Mouse (Mus musculus): Measurements from ENCODE around the gene Gm17482. TPM values are rescaled to one million over a fixed set of nuclear protein-coding genes. Genes with fewer than 3 reads are reported as not detected.

Gene Gm17482
- polyA plus RNA-seq, 1 experiment, result not detected

- TF ChIP-seq POLR2A (IDR thresholded peaks at IDR 0.05; ENCODE audit: insufficient read depth, low read depth, low read length), result no peak
- no peak for TF ChIP-seq CTCF (IDR thresholded peaks at IDR 0.05; ENCODE audit: insufficient read depth, low read depth, low read length)
- H3K4me1 ChIP-seq (ENCODE audit: control insufficient read depth, insufficient read depth, low read length), result peaks cover 30% of the 10 kb centered on the region
- WGBS, result 41% methylated on average over 8 of the region's 8 CpGs
- peak overlapping the region; percentile 31 for H3K27ac ChIP-seq (ENCODE audit: insufficient read depth, low read depth, low read length)
- H3K4me3 ChIP-seq (ENCODE audit: insufficient read depth, low read depth, low read length), result no peak overlapping the region
These were observed 50.9 kb downstream of the Gm17482 start for GRCm38 (mm10) chr6:115278086-115278485.

- Histone ChIP-seq H3K4me1 (ENCODE audit: control insufficient read depth, insufficient read depth, low read length) (peaks cover 19% of the 10 kb centered on the region), H3K4me3 (ENCODE audit: insufficient read depth, low read depth, low read length) (no peak overlapping the region), H3K27ac (ENCODE audit: insufficient read depth, low read depth, low read length) (no peak overlapping the region)
- TF ChIP-seq CTCF (IDR thresholded peaks at IDR 0.05; ENCODE audit: insufficient read depth, low read depth, low read length), result no peak
- TF ChIP-seq POLR2A (IDR thresholded peaks at IDR 0.05; ENCODE audit: insufficient read depth, low read depth, low read length), result no peak
- WGBS, result 87% methylated on average over 2 of the region's 2 CpGs
These were observed 52.5 kb downstream of the Gm17482 start for GRCm38 (mm10) chr6:115279639-115280038.

GRCm38 (mm10) chr6:115284153-115284552, 57.0 kb downstream of the Gm17482 start:
- 0 out of 2 replicates have a peak, but pooled peaks cover 2% of the 10 kb centered on the region for H3K4me1 ChIP-seq (ENCODE audit: control insufficient read depth, insufficient read depth, low read length)
- H3K27ac ChIP-seq (ENCODE audit: insufficient read depth, low read depth, low read length), result no peak overlapping the region
- no peak for TF ChIP-seq CTCF (IDR thresholded peaks at IDR 0.05; ENCODE audit: insufficient read depth, low read depth, low read length)
- no peak for TF ChIP-seq POLR2A (IDR thresholded peaks at IDR 0.05; ENCODE audit: insufficient read depth, low read depth, low read length)
- H3K4me3 ChIP-seq (ENCODE audit: insufficient read depth, low read depth, low read length), result no peak overlapping the region
- WGBS, result 42% methylated on average over 2 of the region's 2 CpGs

- WGBS, result 41% methylated on average over 6 of the region's 6 CpGs
- H3K4me3 ChIP-seq (ENCODE audit: insufficient read depth, low read depth, low read length), result no peak overlapping the region
- H3K27ac ChIP-seq (ENCODE audit: insufficient read depth, low read depth, low read length), result no peak overlapping the region
- peaks cover 5% of the 10 kb centered on the region for H3K4me1 ChIP-seq (ENCODE audit: control insufficient read depth, insufficient read depth, low read length)
- TF ChIP-seq POLR2A (IDR thresholded peaks at IDR 0.05; ENCODE audit: insufficient read depth, low read depth, low read length) (no peak), CTCF (IDR thresholded peaks at IDR 0.05; ENCODE audit: insufficient read depth, low read depth, low read length) (no peak)
These were observed 59.3 kb downstream of the Gm17482 start for GRCm38 (mm10) chr6:115286441-115286840.

GRCm38 (mm10) chr6:115288223-115288622, 61.1 kb downstream of the Gm17482 start:
- H3K27ac ChIP-seq (ENCODE audit: insufficient read depth, low read depth, low read length), result no peak overlapping the region
- peaks cover 12% of the 10 kb centered on the region for H3K4me1 ChIP-seq (ENCODE audit: control insufficient read depth, insufficient read depth, low read length)
- TF ChIP-seq CTCF (IDR thresholded peaks at IDR 0.05; ENCODE audit: insufficient read depth, low read depth, low read length) (no peak), POLR2A (IDR thresholded peaks at IDR 0.05; ENCODE audit: insufficient read depth, low read depth, low read length) (no peak)
- WGBS, result 91% methylated on average over 3 of the region's 3 CpGs
- no peak overlapping the region for H3K4me3 ChIP-seq (ENCODE audit: insufficient read depth, low read depth, low read length)

GRCm38 (mm10) chr6:115290561-115290960, 63.4 kb downstream of the Gm17482 start:
- H3K4me1 ChIP-seq (ENCODE audit: control insufficient read depth, insufficient read depth, low read length), result peaks cover 15% of the 10 kb centered on the region
- no peak overlapping the region for H3K4me3 ChIP-seq (ENCODE audit: insufficient read depth, low read depth, low read length)
- 73% methylated on average over 5 of the region's 5 CpGs for WGBS
- TF ChIP-seq POLR2A (IDR thresholded peaks at IDR 0.05; ENCODE audit: insufficient read depth, low read depth, low read length) (no peak), CTCF (IDR thresholded peaks at IDR 0.05; ENCODE audit: insufficient read depth, low read depth, low read length) (no peak)
- H3K27ac ChIP-seq (ENCODE audit: insufficient read depth, low read depth, low read length), result 0 out of 2 replicates have a peak overlapping the region, but pooled peaks have one; percentile 3

GRCm38 (mm10) chr6:115291068-115291467, 63.9 kb downstream of the Gm17482 start:
- H3K4me3 ChIP-seq (ENCODE audit: insufficient read depth, low read depth, low read length), result no peak overlapping the region
- TF ChIP-seq POLR2A (IDR thresholded peaks at IDR 0.05; ENCODE audit: insufficient read depth, low read depth, low read length) (no peak), CTCF (IDR thresholded peaks at IDR 0.05; ENCODE audit: insufficient read depth, low read depth, low read length) (no peak)
- peaks cover 15% of the 10 kb centered on the region for H3K4me1 ChIP-seq (ENCODE audit: control insufficient read depth, insufficient read depth, low read length)
- 80% methylated on average over 2 of the region's 2 CpGs for WGBS
- H3K27ac ChIP-seq (ENCODE audit: insufficient read depth, low read depth, low read length), result peak overlapping the region; percentile 99

- Histone ChIP-seq H3K27ac (ENCODE audit: insufficient read depth, low read depth, low read length) (peak overlapping the region; percentile 99), H3K4me1 (ENCODE audit: control insufficient read depth, insufficient read depth, low read length) (peaks cover 15% of the 10 kb centered on the region), H3K4me3 (ENCODE audit: insufficient read depth, low read depth, low read length) (no peak overlapping the region)
- 45% methylated on average over 6 of the region's 6 CpGs for WGBS
- TF ChIP-seq CTCF (IDR thresholded peaks at IDR 0.05; ENCODE audit: insufficient read depth, low read depth, low read length), result no peak
- TF ChIP-seq POLR2A (IDR thresholded peaks at IDR 0.05; ENCODE audit: insufficient read depth, low read depth, low read length), result no peak
These were observed 64.7 kb downstream of the Gm17482 start for GRCm38 (mm10) chr6:115291823-115292222.

- Histone ChIP-seq H3K4me3 (ENCODE audit: insufficient read depth, low read depth, low read length) (no peak overlapping the region), H3K4me1 (ENCODE audit: control insufficient read depth, insufficient read depth, low read length) (peaks cover 13% of the 10 kb centered on the region), H3K27ac (ENCODE audit: insufficient read depth, low read depth, low read length) (peak overlapping the region; percentile 99)
- WGBS, result 34% methylated on average over 6 of the region's 6 CpGs
- TF ChIP-seq POLR2A (IDR thresholded peaks at IDR 0.05; ENCODE audit: insufficient read depth, low read depth, low read length), result no peak
- TF ChIP-seq CTCF (IDR thresholded peaks at IDR 0.05; ENCODE audit: insufficient read depth, low read depth, low read length), result no peak
These were observed 65.5 kb downstream of the Gm17482 start for GRCm38 (mm10) chr6:115292621-115293020.

GRCm38 (mm10) chr6:115293877-115294276, 66.7 kb downstream of the Gm17482 start:
- H3K27ac ChIP-seq (ENCODE audit: insufficient read depth, low read depth, low read length), result peak overlapping the region; percentile 99
- 64% methylated on average over 2 of the region's 2 CpGs for WGBS
- peaks cover 13% of the 10 kb centered on the region for H3K4me1 ChIP-seq (ENCODE audit: control insufficient read depth, insufficient read depth, low read length)
- TF ChIP-seq POLR2A (IDR thresholded peaks at IDR 0.05; ENCODE audit: insufficient read depth, low read depth, low read length) (no peak), CTCF (IDR thresholded peaks at IDR 0.05; ENCODE audit: insufficient read depth, low read depth, low read length) (no peak)
- no peak overlapping the region for H3K4me3 ChIP-seq (ENCODE audit: insufficient read depth, low read depth, low read length)
